Mouse (Mus musculus): ENCODE measurements at regions not wholly inside any gene's neighbourhood (a gene's known extent, or its start where the extent isn't known, plus 50 kb on each side); places are given as distances from the start of the nearest gene placed in this dataset.

GRCm38 (mm10) chrX:76077781-76078180 lies 186.3 kb upstream of the Cldn34b3 start:
- Histone ChIP-seq H3K9ac (ENCODE audit: control insufficient read depth, low read depth, low read length, poor library complexity, severe bottlenecking) (no peak overlapping the region), H3K4me3 (ENCODE audit: control insufficient read depth in 1 of 2, insufficient read depth in 1 of 2, low read depth in 2 of 2, low read length in 2 of 2) (no peak overlapping the region), H3K4me1 (ENCODE audit: control insufficient read depth in 1 of 2, insufficient read depth in 2 of 2, low read length in 2 of 2) (no peaks in the 10 kb centered on the region), H3K36me3 (ENCODE audit: control insufficient read depth in 1 of 2, insufficient read depth in 2 of 2, low read length in 2 of 2) (no peaks in the 10 kb centered on the region), H3K27ac (ENCODE audit: control insufficient read depth, low read depth, low read length) (no peak overlapping the region), H3K9me3 (replicated peaks; ENCODE audit: insufficient read depth, low read length) (no peaks in the 10 kb centered on the region), H3K27me3 (ENCODE audit: control insufficient read depth in 1 of 2, insufficient read depth in 2 of 2, low read length in 2 of 2) (no peaks in the 10 kb centered on the region), H3K79me2 (ENCODE audit: control insufficient read depth, insufficient read depth, low read length, poor library complexity) (no peaks in the 10 kb centered on the region)
- TF ChIP-seq KAT2A (conservative IDR thresholded peaks at IDR 0.05; ENCODE audit: low read depth, low read length) (no peak), CHD2 (IDR thresholded peaks at IDR 0.05; ENCODE audit: low read length) (no peak), USF2 (IDR thresholded peaks at IDR 0.05; ENCODE audit: borderline replicate concordance in 1 of 2, insufficient read depth in 1 of 2, low read depth in 1 of 2, low read length in 2 of 2) (no peak), MAX (IDR thresholded peaks at IDR 0.05; ENCODE audit: low read length) (no peak), CTCF (IDR thresholded peaks at IDR 0.05 in 2 of 3, conservative IDR thresholded peaks at IDR 0.05 in 1 of 3; ENCODE audit: control insufficient read depth in 1 of 3, insufficient read depth in 1 of 3, low read depth in 2 of 3, low read length in 3 of 3, poor library complexity in 1 of 3, severe bottlenecking in 1 of 3) (no peak), GABPA (IDR thresholded peaks at IDR 0.05; ENCODE audit: low read depth, low read length) (no peak), POLR2AphosphoS5 (IDR thresholded peaks at IDR 0.05; ENCODE audit: borderline replicate concordance, low read depth, low read length) (no peak), TCF12 (IDR thresholded peaks at IDR 0.05; ENCODE audit: low read depth, low read length) (no peak), UBTF (IDR thresholded peaks at IDR 0.05; ENCODE audit: borderline replicate concordance, insufficient read depth, low read depth, low read length) (no peak)
- DNase-seq (ENCODE audit: low read depth, low spot score) = no peak

- DNase-seq (ENCODE audit: low read depth, low spot score) = peak; percentile 2
- no peak overlapping the region for H3K27ac ChIP-seq (ENCODE audit: control insufficient read depth, low read depth, low read length)
- TF ChIP-seq ETS1 (IDR thresholded peaks at IDR 0.05; ENCODE audit: low read depth, low read length) = no peak
- H3K9ac ChIP-seq (ENCODE audit: control insufficient read depth, low read depth, low read length, poor library complexity, severe bottlenecking) = no peak overlapping the region
- no peaks in the 10 kb centered on the region for H3K27me3 ChIP-seq (ENCODE audit: control insufficient read depth in 1 of 2, insufficient read depth in 2 of 2, low read length in 2 of 2)
- H3K9me3 ChIP-seq (replicated peaks; ENCODE audit: insufficient read depth, low read length) = no peaks in the 10 kb centered on the region
- H3K4me1 ChIP-seq (ENCODE audit: control insufficient read depth in 1 of 2, insufficient read depth in 2 of 2, low read length in 2 of 2) = no peaks in the 10 kb centered on the region
- no peaks in the 10 kb centered on the region for H3K79me2 ChIP-seq (ENCODE audit: control insufficient read depth, insufficient read depth, low read length, poor library complexity)
- no peaks in the 10 kb centered on the region for H3K36me3 ChIP-seq (ENCODE audit: control insufficient read depth in 1 of 2, insufficient read depth in 2 of 2, low read length in 2 of 2)
- H3K4me3 ChIP-seq (ENCODE audit: control insufficient read depth in 1 of 2, insufficient read depth in 1 of 2, low read depth in 2 of 2, low read length in 2 of 2) = no peak overlapping the region
Measured at GRCm38 (mm10) chrX:76082670-76083069, 181.4 kb upstream of the Cldn34b3 start.

GRCm38 (mm10) chrX:76110763-76111474 lies 153.2 kb upstream of the Cldn34b3 start:
- no peak overlapping the region for H3K27ac ChIP-seq (ENCODE audit: control insufficient read depth, low read depth, low read length)
- no peak overlapping the region for H3K4me3 ChIP-seq (ENCODE audit: control insufficient read depth in 1 of 2, insufficient read depth in 1 of 2, low read depth in 2 of 2, low read length in 2 of 2)
- no peak for TF ChIP-seq RAD21 (IDR thresholded peaks at IDR 0.05; ENCODE audit: low read depth, low read length)
- no peak for TF ChIP-seq BHLHE40 (IDR thresholded peaks at IDR 0.05; ENCODE audit: borderline replicate concordance, low read depth, low read length)
- no peak for TF ChIP-seq EP300 (IDR thresholded peaks at IDR 0.05; ENCODE audit: low read depth in 1 of 2, low read length in 2 of 2)
- TF ChIP-seq ZKSCAN1 (IDR thresholded peaks at IDR 0.05; ENCODE audit: low read depth, low read length) = no peak
- TF ChIP-seq RCOR1 (IDR thresholded peaks at IDR 0.05; ENCODE audit: low read depth, low read length) = no peak
- TF ChIP-seq UBTF (IDR thresholded peaks at IDR 0.05; ENCODE audit: borderline replicate concordance, insufficient read depth, low read depth, low read length) = no peak
- no peak for TF ChIP-seq MAZ (IDR thresholded peaks at IDR 0.05; ENCODE audit: low read depth, low read length)
- TF ChIP-seq SMC3 (IDR thresholded peaks at IDR 0.05; ENCODE audit: low read depth, low read length) = no peak
- no peak for TF ChIP-seq POLR2AphosphoS5 (IDR thresholded peaks at IDR 0.05; ENCODE audit: borderline replicate concordance, low read depth, low read length)
- no peak for TF ChIP-seq ZNF384 (IDR thresholded peaks at IDR 0.05; ENCODE audit: low read depth, low read length)
- TF ChIP-seq MEF2A (IDR thresholded peaks at IDR 0.05; ENCODE audit: extremely low read depth, insufficient replicate concordance, low read depth, low read length, poor library complexity, severe bottlenecking) = no peak
- TF ChIP-seq E2F4 (IDR thresholded peaks at IDR 0.05; ENCODE audit: borderline replicate concordance, low read depth, low read length) = no peak
- TF ChIP-seq CHD2 (IDR thresholded peaks at IDR 0.05; ENCODE audit: low read length) = no peak
- TF ChIP-seq GATA1 (IDR thresholded peaks at IDR 0.05; ENCODE audit: low read depth, low read length) = no peak
- TF ChIP-seq SIN3A (IDR thresholded peaks at IDR 0.05; ENCODE audit: low read length) = no peak
- TF ChIP-seq MAX (IDR thresholded peaks at IDR 0.05; ENCODE audit: low read length) = no peak
- TF ChIP-seq MYB (IDR thresholded peaks at IDR 0.05; ENCODE audit: low read depth, low read length) = no peak
- TF ChIP-seq HCFC1 (IDR thresholded peaks at IDR 0.05; ENCODE audit: low read depth, low read length) = no peak
- no peaks in the 10 kb centered on the region for H3K9me3 ChIP-seq (replicated peaks; ENCODE audit: insufficient read depth, low read length)
- H3K9ac ChIP-seq (ENCODE audit: control insufficient read depth, low read depth, low read length, poor library complexity, severe bottlenecking) = no peak overlapping the region
- no peaks in the 10 kb centered on the region for H3K27me3 ChIP-seq (ENCODE audit: control insufficient read depth in 1 of 2, insufficient read depth in 2 of 2, low read length in 2 of 2)
- H3K4me1 ChIP-seq (ENCODE audit: control insufficient read depth in 1 of 2, insufficient read depth in 2 of 2, low read length in 2 of 2) = no peaks in the 10 kb centered on the region
- no peaks in the 10 kb centered on the region for H3K79me2 ChIP-seq (ENCODE audit: control insufficient read depth, insufficient read depth, low read length, poor library complexity)
- no peaks in the 10 kb centered on the region for H3K36me3 ChIP-seq (ENCODE audit: control insufficient read depth in 1 of 2, insufficient read depth in 2 of 2, low read length in 2 of 2)
- DNase-seq (ENCODE audit: low read depth, low spot score) = no peak
